Mouse (Mus musculus): ENCODE measurements at regions not wholly inside any gene's neighbourhood (a gene's known extent, or its start where the extent isn't known, plus 50 kb on each side); places are given as distances from the start of the nearest gene placed in this dataset.
A peak's percentile ranks its signal among the peaks of the same experiment; 100 is the strongest.

DNA sequence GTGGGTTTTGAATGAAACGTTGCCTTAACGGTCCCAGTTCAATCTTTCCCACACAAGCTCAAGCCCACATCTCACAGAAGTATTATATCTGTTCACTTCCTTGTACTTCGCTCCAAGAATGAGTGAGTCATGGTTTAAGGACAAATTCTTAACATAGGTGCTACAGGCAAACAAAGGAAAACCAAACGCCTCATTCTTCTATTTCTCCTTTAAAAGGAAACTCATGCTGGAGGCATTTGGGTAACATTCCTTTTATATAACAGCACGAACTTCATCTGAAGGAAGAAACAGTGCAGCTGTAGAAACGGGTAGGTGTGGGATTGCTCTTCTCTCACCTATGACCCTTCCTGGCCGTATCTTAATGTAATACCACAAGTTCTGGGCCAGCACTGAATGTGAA lies 610.0 kb upstream of the A1bg start:
- peak; percentile 69; the same call in 1 of the 2 replicates for ATAC-seq
- Histone ChIP-seq H3K27me3 (replicated peaks) (no peaks in the 10 kb centered on the region), H3K4me2 (replicated peaks) (no peak overlapping the region), H3K36me3 (no peaks in the 10 kb centered on the region), H3K27ac (no peak overlapping the region), H3K9ac (no peak overlapping the region), H3K9me3 (no peaks in the 10 kb centered on the region), H3K4me3 (replicated peaks) (no peak overlapping the region), H3K4me1 (replicated peaks) (0 out of 2 replicates have a peak, but pooled peaks cover 6% of the 10 kb centered on the region)
- 58% methylated on average over 7 of the region's 7 CpGs for WGBS

DNA sequence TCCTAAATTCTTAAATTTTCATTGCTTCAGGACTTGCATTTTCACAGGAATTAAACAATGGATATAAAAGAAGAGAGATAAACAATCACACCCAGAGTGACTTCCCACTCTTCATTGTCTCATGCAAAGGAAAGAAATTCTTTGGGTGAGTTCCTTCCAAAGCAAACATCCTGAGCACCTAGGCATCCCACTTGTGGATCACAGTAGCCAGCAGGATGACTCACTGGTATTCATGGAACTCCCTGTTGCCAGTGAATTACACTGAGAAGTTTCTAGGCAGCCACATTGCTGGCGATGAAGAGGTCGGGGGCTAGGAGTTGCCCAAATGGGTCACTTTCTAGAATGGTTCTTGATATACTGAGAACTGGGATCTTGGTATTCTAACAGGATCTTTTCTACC lies 609.2 kb upstream of the A1bg start:
- WGBS: 82% methylated on average over 2 of the region's 2 CpGs
- no peaks in the 10 kb centered on the region for H3K36me3 ChIP-seq
- H3K9ac ChIP-seq: no peak overlapping the region
- no peaks in the 10 kb centered on the region for H3K9me3 ChIP-seq
- H3K4me3 ChIP-seq (replicated peaks): no peak overlapping the region
- no peak overlapping the region for H3K4me2 ChIP-seq (replicated peaks)
- H3K4me1 ChIP-seq (replicated peaks): 0 out of 2 replicates have a peak, but pooled peaks cover 6% of the 10 kb centered on the region
- H3K27ac ChIP-seq: no peak overlapping the region
- H3K27me3 ChIP-seq (replicated peaks): no peaks in the 10 kb centered on the region
- no peak for ATAC-seq

DNA sequence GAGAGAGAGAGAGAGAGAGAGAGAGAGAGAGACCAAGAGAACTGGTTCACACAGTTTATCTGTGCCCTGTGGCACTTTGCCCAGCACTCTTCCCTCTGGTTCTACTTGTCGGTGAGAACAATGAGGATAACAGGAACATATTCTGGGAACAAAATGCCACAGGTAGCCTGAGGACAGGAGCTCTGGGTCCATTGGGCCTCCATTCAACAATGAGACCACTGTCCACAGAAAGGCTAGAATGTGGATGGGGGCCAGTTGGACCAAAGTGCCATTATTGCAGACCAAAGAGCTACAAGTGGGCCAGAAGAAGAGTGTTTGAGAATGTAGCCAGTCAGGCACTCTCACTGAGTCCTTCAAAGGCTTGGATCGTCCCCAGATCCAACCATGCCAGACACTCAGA lies 600.2 kb upstream of the A1bg start:
- 93% methylated on average over 2 of the region's 2 CpGs for WGBS
- no peak overlapping the region for H3K9ac ChIP-seq
- H3K9me3 ChIP-seq: no peaks in the 10 kb centered on the region
- H3K4me3 ChIP-seq (replicated peaks): no peak overlapping the region
- no peak overlapping the region for H3K4me2 ChIP-seq (replicated peaks)
- H3K27me3 ChIP-seq (replicated peaks): no peaks in the 10 kb centered on the region
- no peaks in the 10 kb centered on the region for H3K4me1 ChIP-seq (replicated peaks)
- no peak for ATAC-seq
- no peak overlapping the region for H3K27ac ChIP-seq
- H3K36me3 ChIP-seq: no peaks in the 10 kb centered on the region

DNA sequence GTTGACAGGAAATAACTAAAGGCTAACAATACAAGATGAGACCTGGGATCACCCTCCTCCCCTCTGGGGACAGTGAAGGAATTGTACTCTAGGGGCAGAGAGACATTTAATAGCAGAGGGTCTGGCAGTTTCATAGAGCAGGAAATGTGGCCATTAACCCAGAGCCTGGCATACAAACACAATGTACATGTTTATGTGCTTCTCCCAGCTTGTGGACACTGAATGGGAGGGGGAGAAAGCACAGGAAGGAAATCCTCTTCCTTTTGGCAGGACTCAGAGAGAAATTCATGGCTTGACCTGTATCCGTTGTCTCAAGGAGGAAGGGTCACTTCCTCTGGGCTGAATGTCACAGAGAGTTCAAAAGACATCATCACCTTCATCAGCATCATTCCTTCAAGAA lies 594.5 kb upstream of the A1bg start:
- Histone ChIP-seq H3K27ac (no peak overlapping the region), H3K9ac (no peak overlapping the region), H3K4me1 (replicated peaks) (no peaks in the 10 kb centered on the region), H3K4me3 (replicated peaks) (no peak overlapping the region), H3K4me2 (replicated peaks) (no peak overlapping the region), H3K9me3 (no peaks in the 10 kb centered on the region), H3K36me3 (no peaks in the 10 kb centered on the region), H3K27me3 (replicated peaks) (no peaks in the 10 kb centered on the region)
- WGBS: 63% methylated on average over 1 of the region's 1 CpGs
- no peak for ATAC-seq

DNA sequence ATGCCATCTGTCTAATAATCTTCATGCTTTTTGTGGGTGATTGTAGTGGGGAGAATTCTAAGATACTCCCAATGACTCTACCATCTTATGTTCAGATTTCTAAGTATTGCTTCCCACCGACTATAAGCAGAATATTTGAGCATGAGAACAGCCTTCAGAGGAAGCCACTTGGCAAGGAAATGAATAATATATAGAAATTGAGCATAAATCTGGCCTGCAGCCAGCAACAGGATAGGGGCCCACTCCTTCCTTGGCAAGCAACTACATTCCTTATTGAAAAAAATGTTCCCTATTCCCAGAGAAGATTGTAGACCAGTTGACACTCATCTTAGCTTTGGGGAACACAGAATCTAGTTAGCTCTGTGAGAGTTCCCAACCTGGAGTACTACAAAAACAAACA lies 591.5 kb upstream of the A1bg start:
- H3K4me1 ChIP-seq (replicated peaks): no peaks in the 10 kb centered on the region
- H3K9ac ChIP-seq: no peak overlapping the region
- no peak overlapping the region for H3K4me3 ChIP-seq (replicated peaks)
- no peaks in the 10 kb centered on the region for H3K27me3 ChIP-seq (replicated peaks)
- no peak overlapping the region for H3K27ac ChIP-seq
- ATAC-seq: 0 out of 2 replicates have a peak, but pooled peaks have one; percentile 41
- no peaks in the 10 kb centered on the region for H3K36me3 ChIP-seq
- 30% methylated on average over 1 of the region's 1 CpGs for WGBS
- no peak overlapping the region for H3K4me2 ChIP-seq (replicated peaks)
- no peaks in the 10 kb centered on the region for H3K9me3 ChIP-seq

DNA sequence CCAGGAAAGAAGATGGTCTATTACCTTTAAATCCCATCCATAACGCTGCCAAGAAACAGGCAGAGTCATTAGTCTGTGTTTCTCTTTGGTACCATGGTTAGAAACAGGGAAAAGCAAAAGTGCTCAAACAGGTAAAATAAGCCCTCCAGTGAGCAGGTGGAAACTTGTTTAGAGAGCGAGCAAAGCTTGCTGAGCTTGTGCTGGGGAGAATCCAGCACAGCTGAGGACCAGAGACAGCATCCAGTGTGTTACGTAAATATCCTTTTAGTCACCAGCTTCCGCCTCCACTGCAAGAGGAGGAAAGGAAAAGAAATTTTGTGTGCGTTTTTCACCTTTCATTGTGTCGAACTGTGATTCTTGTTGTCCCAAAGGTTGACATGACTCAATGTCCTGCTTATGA lies 586.0 kb upstream of the A1bg start:
- Histone ChIP-seq H3K4me2 (replicated peaks) (no peak overlapping the region), H3K9ac (no peak overlapping the region), H3K9me3 (no peaks in the 10 kb centered on the region), H3K36me3 (no peaks in the 10 kb centered on the region), H3K27me3 (replicated peaks) (no peaks in the 10 kb centered on the region), H3K4me1 (replicated peaks) (no peaks in the 10 kb centered on the region), H3K27ac (no peak overlapping the region), H3K4me3 (replicated peaks) (no peak overlapping the region)
- WGBS: 87% methylated on average over 6 of the region's 6 CpGs
- no peak for ATAC-seq

DNA sequence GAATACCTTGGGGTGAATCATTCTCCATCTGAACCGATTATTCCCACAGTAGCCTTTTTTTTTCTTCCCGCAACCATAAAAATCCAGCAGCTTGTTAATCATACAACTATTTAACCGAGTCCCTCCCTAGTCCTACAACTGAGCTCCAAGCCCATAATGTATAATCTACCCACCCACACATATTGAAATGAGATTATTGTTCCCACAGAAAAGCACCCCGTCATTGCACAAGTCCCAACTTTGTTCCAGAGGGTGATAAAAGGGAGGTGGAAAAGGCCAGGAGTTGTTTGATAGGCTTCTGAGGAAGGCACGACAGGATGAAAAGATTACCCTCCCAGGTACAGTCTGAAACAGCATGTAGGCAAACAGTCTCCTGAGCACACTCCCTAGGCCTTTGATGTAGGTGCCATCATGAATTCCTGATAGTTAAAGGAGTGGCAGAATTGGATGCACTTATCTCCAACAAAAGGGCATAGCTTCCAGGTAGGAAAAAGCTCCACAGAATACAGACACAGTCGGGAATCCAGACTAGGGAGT lies 583.6 kb upstream of the A1bg start:
- Histone ChIP-seq H3K4me1 (replicated peaks) (no peaks in the 10 kb centered on the region), H3K27ac (0 out of 2 replicates have a peak overlapping the region, but pooled peaks have one; percentile 62), H3K4me3 (replicated peaks) (no peak overlapping the region), H3K9ac (no peak overlapping the region), H3K27me3 (replicated peaks) (no peaks in the 10 kb centered on the region), H3K9me3 (no peaks in the 10 kb centered on the region), H3K36me3 (no peaks in the 10 kb centered on the region), H3K4me2 (replicated peaks) (no peak overlapping the region)
- peak; percentile 92 for ATAC-seq
- WGBS: 51% methylated on average over 6 of the region's 6 CpGs

DNA sequence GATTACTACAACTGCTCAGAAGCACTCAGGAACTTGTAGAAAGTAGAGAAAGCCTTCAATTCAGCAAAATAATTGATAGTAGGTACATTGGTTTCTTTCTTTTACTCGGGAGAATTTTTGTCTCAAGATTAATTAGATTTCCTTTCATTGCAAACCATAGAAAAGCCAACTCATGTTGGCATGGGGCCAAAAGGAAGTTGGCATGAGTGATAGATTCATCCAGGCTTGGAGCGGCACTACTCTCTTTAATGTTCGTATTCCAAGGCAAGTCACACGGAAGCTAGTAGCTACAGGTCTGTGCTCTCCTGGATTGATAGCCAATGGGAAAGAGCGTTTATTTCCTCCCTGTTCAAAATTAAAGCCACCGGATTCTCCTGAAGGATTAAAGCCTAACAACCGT lies 580.6 kb upstream of the A1bg start:
- no peak for ATAC-seq
- H3K27ac ChIP-seq: no peak overlapping the region
- H3K27me3 ChIP-seq (replicated peaks): no peaks in the 10 kb centered on the region
- no peak overlapping the region for H3K4me2 ChIP-seq (replicated peaks)
- no peak overlapping the region for H3K9ac ChIP-seq
- WGBS: 74% methylated on average over 7 of the region's 7 CpGs
- no peak overlapping the region for H3K4me3 ChIP-seq (replicated peaks)
- H3K36me3 ChIP-seq: no peaks in the 10 kb centered on the region
- no peaks in the 10 kb centered on the region for H3K9me3 ChIP-seq
- H3K4me1 ChIP-seq (replicated peaks): no peaks in the 10 kb centered on the region

DNA sequence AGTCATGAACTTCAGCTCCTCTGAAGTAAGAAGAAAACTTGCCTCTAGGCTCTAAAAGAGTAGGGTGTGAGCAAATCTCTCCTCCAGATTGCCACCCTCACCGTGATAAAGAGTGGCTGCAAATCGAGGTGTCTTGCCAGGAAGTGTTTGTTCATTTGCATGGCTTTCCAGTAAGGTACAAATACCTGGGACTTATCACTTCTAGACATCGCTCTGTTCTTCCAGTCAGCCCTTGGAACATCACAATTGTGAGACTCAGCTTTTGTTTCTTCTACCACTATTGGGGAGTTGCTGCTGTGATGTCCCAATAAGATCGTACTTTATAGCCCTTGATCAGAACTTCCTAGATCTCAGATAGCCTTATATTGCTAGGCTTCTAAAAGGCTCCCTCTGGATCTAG lies 566.9 kb upstream of the A1bg start:
- Histone ChIP-seq H3K4me1 (replicated peaks) (no peaks in the 10 kb centered on the region), H3K9me3 (no peaks in the 10 kb centered on the region), H3K27ac (no peak overlapping the region), H3K36me3 (no peaks in the 10 kb centered on the region), H3K27me3 (replicated peaks) (no peaks in the 10 kb centered on the region), H3K4me3 (replicated peaks) (no peak overlapping the region), H3K4me2 (replicated peaks) (no peak overlapping the region), H3K9ac (no peak overlapping the region)
- no peak for ATAC-seq
- WGBS: 81% methylated on average over 4 of the region's 4 CpGs

DNA sequence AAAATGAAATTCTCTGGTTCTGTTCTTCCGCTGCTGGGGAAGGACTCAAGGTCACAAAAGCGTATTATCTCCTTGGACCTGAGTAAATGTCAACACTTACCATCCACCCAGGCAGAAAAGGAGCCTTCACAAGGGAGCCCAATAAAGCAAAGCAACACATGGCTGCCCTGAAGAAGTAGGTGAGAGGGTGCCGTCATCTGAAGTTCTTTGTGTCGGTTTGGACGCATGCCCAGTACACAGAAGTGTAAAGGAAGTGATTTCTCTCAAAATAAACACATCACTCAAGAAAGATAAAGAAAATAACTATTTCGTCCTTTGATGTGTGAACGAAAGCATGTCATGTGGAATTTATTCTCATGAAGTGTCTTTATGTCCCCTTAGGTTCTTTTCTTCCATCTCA lies 559.0 kb upstream of the A1bg start:
- WGBS: 58% methylated on average over 7 of the region's 7 CpGs

DNA sequence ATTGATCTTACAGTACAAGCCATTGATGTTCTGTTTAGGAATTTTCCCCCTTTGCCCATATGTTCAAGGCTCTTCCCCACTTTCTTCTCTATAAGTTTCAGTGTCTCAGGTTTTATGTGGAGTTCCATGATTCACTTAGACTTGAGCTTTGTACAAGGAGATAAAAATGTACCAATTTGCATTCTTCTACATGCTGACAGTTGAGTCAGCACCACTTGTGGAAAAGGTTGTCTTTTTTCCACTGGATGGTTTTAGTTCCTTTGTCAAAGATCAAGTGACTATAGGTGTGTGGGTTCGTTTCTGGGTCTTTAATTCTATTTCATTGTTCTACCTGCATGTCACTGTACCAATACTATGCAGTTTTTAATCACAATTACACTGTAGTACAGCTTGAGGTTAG lies 551.1 kb upstream of the A1bg start:
- 43% methylated on average over 1 of the region's 1 CpGs for WGBS

More for the DNA sequence above, 559.0 kb upstream of the A1bg start:
- H3K36me3 ChIP-seq: no peaks in the 10 kb centered on the region
- H3K27ac ChIP-seq: no peak overlapping the region
- no peaks in the 10 kb centered on the region for H3K4me1 ChIP-seq (replicated peaks)
- ATAC-seq: no peak
- H3K4me2 ChIP-seq (replicated peaks): no peak overlapping the region
- no peak overlapping the region for H3K9ac ChIP-seq
- H3K27me3 ChIP-seq (replicated peaks): no peaks in the 10 kb centered on the region
- H3K9me3 ChIP-seq: no peaks in the 10 kb centered on the region
- no peak overlapping the region for H3K4me3 ChIP-seq (replicated peaks)

DNA sequence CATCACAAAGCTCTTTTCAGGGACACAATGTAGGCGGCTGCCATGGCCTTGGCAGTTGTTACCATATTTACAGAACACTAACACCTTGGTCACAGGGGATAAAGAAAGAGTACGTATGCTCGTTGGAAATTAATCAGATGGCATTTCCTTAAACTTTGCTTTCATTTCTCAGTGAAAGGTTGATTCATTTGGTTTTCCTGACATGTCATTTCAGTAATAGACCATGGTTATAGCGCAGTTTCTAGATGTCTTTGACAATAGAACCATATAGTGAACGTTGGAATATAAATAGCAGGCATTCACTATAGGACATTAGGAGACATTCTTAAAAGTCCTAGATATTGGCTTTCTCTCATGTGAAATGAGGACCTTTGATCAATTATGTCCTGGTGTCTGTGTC lies 532.2 kb upstream of the A1bg start:
- no peaks in the 10 kb centered on the region for H3K27me3 ChIP-seq (replicated peaks)
- no peak overlapping the region for H3K4me3 ChIP-seq (replicated peaks)
- no peaks in the 10 kb centered on the region for H3K36me3 ChIP-seq
- no peaks in the 10 kb centered on the region for H3K4me1 ChIP-seq (replicated peaks)
- no peak for ATAC-seq
- WGBS: 86% methylated on average over 5 of the region's 5 CpGs
- H3K9ac ChIP-seq: no peak overlapping the region
- H3K9me3 ChIP-seq: no peaks in the 10 kb centered on the region
- H3K27ac ChIP-seq: no peak overlapping the region
- H3K4me2 ChIP-seq (replicated peaks): no peak overlapping the region

More for the DNA sequence above, 551.1 kb upstream of the A1bg start:
- no peak for ATAC-seq
- Histone ChIP-seq H3K36me3 (no peaks in the 10 kb centered on the region), H3K9me3 (no peaks in the 10 kb centered on the region), H3K4me1 (replicated peaks) (no peaks in the 10 kb centered on the region), H3K4me2 (replicated peaks) (no peak overlapping the region), H3K4me3 (replicated peaks) (no peak overlapping the region), H3K9ac (no peak overlapping the region), H3K27ac (no peak overlapping the region), H3K27me3 (replicated peaks) (no peaks in the 10 kb centered on the region)

DNA sequence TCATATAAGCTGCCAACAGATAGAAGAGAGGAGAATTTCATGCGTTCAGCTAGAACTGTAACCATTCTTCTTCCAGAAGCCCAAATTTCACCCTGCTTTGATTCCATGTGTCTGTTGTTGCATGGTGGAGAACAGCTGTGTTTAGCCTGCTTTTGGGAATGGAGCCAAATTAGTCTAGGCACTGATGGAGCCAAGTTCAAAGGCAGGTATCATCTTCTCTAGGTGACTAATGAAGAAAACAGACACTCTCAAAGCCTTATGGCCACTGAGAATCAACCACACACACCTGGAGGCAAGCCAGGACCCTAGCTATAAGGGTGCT lies 531.5 kb upstream of the A1bg start:
- H3K4me3 ChIP-seq (replicated peaks): no peak overlapping the region
- no peaks in the 10 kb centered on the region for H3K4me1 ChIP-seq (replicated peaks)
- H3K27me3 ChIP-seq (replicated peaks): no peaks in the 10 kb centered on the region
- WGBS: 68% methylated on average over 1 of the region's 1 CpGs
- H3K27ac ChIP-seq: 0 out of 2 replicates have a peak overlapping the region, but pooled peaks have one; percentile 11
- no peak for ATAC-seq
- no peak overlapping the region for H3K4me2 ChIP-seq (replicated peaks)
- no peaks in the 10 kb centered on the region for H3K36me3 ChIP-seq
- no peaks in the 10 kb centered on the region for H3K9me3 ChIP-seq
- H3K9ac ChIP-seq: no peak overlapping the region
